Mouse (Mus musculus): ENCODE measurements around the gene Usp15. TPM values are rescaled to one million over a fixed set of nuclear protein-coding genes. Genes with fewer than 3 reads are reported as not detected.
A peak's percentile ranks its signal among the peaks of the same experiment; 100 is the strongest.

The Usp15 gene
- total RNA-seq, 2 experiments from 2014 or later = 90.2 to 97.7 TPM

DNA sequence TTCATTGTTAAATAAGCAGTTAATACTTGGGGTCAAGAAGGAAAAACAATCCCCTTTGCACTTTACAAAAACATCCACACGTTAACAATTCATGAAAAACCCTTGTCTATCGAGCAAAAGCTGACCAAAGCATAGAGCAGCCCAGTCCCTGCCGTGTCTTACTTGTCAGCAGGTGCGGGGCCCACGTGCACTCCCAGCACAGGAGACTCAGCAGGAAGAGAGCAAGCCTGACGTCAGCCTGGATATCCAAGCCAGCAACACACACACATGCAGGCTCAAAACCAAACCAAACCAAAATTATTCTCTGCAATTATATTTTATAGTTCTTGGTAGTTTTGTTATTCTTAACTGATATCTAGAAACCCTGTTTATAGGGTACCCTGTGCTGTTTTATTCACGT, 13.6 kb downstream of the Usp15 start:
- DNase-seq (ENCODE audit: extremely low spot score in 1 of 2, low spot score in 1 of 2) = no peak

DNA sequence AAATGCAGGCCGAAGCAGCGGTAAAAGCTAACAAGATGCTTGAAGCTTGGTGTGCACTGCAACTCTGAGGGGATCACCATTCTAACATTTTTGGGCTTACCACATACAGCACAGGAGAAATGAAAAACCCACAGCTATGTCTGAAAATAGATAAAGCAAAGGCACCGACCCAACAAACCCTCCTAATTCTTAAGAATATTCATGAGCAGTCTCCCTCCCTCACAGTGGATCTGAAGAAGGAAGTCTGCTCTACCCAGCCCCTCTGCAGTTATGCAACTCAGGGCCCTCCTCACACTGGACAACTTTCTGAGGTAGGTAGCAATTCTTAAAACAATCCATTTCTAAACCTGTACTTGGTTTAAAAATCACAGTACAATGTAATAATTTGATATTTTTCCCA, 14.4 kb downstream of the Usp15 start:
- DNase-seq (ENCODE audit: extremely low spot score in 1 of 2, low spot score in 1 of 2) = no peak

DNA sequence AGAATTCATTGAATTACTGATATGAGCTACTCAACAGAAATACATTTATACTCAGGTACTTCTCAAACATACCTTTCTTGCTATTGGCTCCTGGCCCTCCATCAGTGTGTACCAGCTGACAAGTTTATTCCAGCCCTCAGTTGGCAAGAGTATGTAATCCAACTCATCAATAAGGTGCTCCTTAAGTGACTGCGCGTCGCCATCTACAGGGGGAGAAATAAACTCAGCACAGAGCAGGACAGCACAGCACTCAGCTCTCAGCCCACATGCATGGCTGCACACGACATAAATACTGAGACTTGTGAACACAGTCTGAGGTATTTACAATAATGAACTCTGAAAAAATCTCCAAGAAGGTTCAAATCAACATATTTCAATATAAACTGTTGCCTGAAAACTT, 21.0 kb downstream of the Usp15 start:
- no peak for DNase-seq (ENCODE audit: extremely low spot score in 1 of 2, low spot score in 1 of 2)

DNA sequence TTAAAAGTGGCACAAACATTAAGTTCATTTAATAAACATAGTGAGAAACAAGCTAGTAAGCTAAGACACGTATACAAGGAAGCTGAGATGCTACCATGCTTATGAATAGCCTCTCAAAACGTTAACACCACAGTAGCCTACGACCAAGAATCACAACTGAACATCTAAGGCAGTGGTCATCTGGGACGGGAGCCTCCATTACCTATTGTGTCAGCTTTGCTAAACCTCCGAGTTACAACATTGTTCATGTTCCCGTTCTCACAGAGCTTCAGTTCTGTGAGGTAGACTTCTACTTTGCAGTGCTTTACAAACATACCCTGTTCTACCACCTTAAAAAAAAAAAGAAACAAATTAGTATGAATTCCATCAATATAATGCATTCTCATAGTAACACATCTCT, 25.9 kb downstream of the Usp15 start:
- DNase-seq (ENCODE audit: extremely low spot score in 1 of 2, low spot score in 1 of 2) = no peak

DNA sequence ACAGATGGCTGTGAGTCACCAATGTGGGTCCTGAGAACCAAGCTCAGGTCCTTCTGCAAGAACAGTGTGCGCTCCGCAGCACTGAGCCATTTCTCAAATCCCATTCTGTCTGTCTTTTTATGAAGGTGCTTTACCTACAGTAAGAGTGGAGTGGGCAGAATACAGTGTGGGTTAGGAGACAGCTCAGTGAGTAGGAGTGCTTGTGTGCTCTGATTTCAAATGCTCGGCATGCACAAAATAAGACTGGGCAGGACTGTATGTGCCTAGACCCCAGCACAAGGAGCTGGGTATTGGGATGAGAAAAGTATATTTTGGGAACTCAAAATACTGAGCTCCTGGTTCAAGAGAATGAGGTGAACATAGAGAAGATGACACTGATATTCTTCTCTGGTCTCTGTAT, 31.3 kb downstream of the Usp15 start:
- no peak for DNase-seq (ENCODE audit: extremely low spot score in 1 of 2, low spot score in 1 of 2)

DNA sequence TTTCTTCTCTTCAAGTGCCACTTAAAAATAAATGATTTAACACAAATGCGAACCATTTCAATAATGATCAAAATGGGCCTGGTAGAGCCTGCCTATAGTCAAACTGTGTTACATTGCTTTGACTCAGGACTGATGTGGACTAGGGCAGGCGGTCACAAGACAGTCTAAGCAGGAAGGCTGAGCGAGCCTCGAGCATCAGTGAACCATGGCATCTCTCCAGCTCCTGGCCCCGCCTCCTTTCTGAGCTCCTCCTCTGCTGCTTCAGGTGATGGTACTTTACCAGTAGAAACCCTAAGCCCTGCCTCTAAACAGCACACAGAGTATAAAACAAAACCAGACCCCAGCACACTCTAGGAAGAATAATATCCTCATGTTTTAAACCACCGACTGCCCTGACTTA, 36.3 kb downstream of the Usp15 start:
- DNase-seq (ENCODE audit: extremely low spot score in 1 of 2, low spot score in 1 of 2) = no peak

DNA sequence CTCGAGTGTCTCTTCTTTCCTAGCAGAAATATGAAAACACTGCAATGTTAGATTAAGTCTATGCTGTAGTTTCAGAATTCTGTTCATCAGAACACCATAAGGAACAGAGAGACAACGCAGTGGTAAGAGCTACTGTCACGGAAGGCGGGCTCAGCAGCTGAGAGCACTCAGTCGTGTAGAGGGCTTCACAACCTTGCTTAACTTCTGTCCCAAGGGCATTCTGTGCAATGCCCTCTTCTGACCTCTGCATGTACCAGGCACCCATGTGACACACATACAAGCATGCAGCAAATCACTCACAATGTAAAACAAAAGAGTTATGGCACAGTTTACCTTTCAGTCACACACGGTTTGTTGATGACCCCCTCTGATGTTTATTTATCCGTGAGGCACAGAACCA, 37.5 kb downstream of the Usp15 start:
- DNase-seq (ENCODE audit: extremely low spot score in 1 of 2, low spot score in 1 of 2) = no peak

DNA sequence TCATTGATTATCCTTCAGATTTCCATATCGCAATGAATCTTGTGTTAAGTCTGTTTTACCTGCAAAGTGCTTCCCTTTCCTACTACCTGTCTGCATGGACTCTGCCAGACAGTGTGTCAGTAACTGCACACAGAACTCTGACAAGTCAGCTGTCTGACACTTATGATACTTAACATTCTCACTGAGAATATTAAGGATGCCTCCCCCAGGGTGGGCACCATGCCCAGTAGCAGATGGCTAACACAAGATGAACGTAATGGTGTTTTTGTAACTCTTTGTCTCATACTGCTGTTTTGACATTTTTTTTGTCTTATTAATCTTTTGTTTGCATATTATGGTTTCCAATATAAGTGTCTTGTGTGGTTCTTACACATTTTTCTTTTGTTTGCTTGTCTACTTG, 40.4 kb downstream of the Usp15 start:
- peak in 1 of 2 experiments; percentile 55 for DNase-seq (ENCODE audit: extremely low spot score in 1 of 2, low spot score in 1 of 2)

DNA sequence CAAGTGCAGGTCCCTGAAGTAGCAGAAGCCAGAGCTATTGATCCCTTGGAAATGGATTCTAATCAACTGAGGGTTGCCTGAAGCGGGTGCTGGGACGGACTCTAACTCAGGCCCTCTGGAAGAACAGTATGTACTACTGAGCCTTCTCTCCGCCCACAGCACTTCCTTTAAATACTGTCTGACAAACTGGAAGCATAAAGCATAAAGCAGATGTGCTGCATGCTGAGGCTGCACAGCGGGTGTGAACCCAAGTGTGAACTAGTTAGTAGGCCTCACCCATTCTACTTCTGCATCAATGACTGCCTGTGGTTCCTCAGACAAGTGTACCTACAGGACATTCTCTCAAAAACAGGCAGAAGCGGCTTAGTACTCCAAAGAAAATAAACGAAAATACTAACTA, 41.0 kb downstream of the Usp15 start:
- DNase-seq (ENCODE audit: extremely low spot score in 1 of 2, low spot score in 1 of 2) = no peak

DNA sequence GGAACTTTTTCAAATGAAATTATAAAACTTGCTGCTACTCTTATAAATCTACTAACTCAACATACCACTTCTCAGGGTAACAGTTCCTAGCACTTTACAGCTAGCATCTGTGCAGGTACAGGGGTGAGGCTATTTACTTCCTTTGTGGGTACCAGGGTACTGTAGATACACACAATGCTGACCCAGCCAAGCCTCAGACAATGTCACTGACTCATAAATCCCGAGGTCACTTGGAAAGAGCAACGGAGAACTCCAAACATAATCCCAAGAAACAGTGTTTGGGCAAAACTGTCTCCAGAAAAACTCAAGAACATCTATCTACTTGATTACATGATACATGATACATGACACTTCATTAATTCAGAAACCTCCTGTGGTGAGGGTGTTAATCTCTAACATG, 43.5 kb downstream of the Usp15 start:
- no peak for DNase-seq (ENCODE audit: extremely low spot score in 1 of 2, low spot score in 1 of 2)

DNA sequence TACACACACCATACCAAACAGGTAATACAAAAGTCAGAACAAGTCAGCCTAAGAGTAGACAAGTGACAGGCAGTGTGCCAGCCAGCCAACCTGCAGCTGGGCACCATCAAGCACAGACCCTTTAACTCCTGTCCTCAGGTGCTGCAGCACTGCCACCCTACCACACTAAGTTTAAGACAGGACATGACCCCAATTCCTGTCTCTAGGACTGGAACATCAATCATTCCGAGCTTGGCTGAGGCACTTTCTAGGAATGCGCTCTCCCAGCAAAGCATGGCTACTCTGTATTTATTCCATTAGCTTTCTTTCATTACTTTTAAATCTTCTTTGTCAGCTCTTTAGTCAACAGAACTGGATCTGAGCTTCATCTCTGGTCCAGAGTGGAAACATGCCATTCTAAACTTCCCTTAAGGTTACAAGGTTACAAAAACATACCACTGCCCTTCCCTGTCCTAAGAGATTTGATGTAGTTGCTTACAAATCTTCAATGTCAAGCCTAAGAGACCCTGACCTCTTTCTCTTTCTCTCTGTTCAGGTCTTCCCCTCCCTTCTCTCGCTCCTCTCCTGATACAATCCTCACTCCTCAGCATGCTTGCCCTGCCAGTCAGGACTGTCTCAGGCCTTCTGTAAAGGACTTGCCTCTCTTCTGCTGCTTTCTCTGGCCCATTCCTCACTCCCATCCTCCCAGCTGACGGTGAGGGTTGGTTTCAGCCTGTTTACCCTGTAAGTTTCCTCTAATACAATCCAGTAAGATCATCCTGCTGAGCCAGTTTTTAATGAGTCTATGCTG, 48.6 kb downstream of the Usp15 start:
- DNase-seq (ENCODE audit: extremely low spot score in 1 of 2, low spot score in 1 of 2) = no peak

DNA sequence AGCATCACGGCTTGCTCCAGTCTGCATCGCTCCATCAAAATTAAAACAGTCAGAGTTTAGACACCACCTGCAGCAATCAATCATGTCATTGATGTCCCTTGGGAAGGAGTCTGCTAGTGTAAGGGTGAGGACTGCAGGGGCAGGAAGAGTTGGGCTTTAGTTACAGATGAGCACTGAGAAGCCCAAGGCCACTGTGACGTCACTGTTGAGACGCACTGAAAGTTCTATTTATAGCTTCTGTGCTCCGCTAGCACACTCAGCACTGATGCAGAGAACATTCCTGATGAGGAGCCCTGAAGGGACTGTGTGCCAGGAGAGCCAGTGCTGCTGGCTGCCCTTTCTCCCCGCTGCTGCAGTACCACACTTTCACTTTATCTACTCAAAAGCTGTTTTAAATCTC, 49.6 kb downstream of the Usp15 start:
- no peak for DNase-seq (ENCODE audit: extremely low spot score in 1 of 2, low spot score in 1 of 2)

DNA sequence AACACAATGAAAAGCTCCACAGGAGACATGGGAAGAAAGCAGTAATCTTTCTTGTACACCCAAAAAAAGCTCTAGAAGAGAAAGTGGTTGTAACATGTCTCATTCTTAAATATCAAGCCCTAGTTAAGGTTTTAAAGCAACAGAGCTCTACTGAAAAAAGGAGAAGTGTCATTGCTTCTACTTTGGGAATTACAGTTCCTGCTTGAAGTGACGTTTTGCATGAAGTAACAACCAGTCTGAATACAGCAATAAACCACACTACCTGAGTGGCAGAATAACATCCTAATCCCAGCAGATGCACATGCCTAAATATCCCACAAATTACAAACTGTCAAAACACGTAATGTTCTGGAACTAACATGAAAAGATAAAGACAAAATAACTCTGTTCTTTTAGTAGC, 50.4 kb downstream of the Usp15 start:
- DNase-seq (ENCODE audit: extremely low spot score in 1 of 2, low spot score in 1 of 2) = no peak

DNA sequence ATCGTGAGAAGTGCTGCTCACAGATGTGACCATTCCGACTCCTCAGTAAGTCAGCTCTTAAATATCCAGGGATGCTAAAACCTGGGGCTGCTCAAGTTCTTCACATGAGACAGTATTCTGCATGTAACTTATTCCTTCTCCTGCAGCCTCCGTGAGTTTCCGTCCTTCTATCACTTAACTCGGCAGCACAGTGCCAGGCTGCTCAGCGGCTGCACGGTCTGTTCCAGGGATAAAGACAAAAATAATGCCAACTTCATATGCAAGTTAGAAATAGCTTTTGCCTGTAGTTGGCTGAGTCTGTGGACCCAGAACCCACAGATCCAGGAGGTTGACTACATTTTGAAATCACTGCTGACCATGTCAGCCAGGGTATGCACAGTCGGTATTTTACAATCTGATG, 52.5 kb downstream of the Usp15 start:
- no peak for DNase-seq (ENCODE audit: extremely low spot score in 1 of 2, low spot score in 1 of 2)

DNA sequence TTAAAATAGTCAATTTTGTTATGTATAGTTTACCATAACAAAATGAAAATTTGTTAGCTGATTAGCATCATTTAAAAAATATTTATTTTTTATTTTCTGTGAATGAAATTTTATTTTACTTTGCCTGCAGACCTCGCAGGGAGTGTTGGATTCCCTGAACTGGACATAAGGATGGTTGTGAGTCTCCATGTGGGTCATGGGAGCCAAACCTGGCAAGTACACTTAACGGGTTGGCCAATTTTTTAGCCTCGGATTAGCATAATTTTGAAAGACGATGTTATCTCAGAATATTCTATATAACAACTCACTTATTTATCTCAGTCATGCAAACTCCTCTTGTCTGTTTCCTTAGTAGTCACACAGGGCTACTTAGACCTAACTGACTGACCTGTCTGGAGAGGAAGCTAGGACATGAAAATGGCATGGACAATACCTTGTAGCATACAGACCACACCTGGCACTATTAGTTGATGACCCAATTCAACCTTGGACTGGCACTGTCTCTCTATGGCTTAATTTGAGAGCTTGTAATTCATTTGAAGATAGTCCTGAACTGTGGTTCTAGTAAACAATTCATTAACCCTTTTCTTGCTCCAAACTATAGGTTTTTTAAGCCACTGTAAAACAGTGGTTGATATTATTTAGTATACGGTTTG, 54.3 kb downstream of the Usp15 start:
- no peak for DNase-seq (ENCODE audit: extremely low spot score in 1 of 2, low spot score in 1 of 2)

DNA sequence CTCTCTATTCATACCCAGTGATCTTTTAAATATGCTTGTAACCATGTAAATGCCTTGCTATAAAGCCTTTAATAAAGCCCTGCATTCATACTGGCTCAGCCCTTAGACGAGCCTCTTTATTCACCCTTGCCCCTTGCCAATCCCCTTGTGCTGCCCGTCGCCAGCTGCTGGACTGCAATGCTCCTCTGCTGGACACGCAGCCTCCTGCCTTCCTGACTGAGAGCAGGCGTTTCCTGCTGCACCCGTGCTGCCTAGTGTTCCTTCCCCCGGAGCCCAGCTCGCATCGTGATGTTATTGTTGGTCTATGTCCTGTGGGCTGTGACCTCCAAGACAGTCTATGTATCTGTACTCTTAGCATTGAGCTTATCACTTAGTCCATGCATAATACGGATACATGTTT, 61.0 kb downstream of the Usp15 start:
- peak in 1 of 2 experiments; percentile 7 for DNase-seq (ENCODE audit: extremely low spot score in 1 of 2, low spot score in 1 of 2)

DNA sequence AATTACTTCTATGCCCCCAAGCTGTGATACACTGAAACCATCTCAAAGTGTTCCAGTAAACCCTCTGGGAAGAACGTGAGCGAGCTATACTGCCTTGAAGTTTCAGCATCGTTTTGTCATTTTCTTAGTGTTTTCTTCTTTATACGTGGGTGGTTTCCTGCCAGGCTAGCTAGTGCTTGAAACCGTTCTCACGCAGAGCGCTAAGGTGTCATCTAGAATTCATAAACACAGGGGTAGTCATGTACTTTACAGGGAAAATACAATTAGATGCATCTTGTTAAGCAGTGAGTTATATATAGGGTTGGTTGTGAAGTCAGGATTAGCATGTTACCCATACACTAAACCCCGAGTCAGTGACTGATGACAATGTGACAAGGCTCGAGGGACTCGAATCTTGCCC, 65.3 kb downstream of the Usp15 start:
- DNase-seq (ENCODE audit: extremely low spot score in 1 of 2, low spot score in 1 of 2) = peak in 1 of 2 experiments; percentile 0

DNA sequence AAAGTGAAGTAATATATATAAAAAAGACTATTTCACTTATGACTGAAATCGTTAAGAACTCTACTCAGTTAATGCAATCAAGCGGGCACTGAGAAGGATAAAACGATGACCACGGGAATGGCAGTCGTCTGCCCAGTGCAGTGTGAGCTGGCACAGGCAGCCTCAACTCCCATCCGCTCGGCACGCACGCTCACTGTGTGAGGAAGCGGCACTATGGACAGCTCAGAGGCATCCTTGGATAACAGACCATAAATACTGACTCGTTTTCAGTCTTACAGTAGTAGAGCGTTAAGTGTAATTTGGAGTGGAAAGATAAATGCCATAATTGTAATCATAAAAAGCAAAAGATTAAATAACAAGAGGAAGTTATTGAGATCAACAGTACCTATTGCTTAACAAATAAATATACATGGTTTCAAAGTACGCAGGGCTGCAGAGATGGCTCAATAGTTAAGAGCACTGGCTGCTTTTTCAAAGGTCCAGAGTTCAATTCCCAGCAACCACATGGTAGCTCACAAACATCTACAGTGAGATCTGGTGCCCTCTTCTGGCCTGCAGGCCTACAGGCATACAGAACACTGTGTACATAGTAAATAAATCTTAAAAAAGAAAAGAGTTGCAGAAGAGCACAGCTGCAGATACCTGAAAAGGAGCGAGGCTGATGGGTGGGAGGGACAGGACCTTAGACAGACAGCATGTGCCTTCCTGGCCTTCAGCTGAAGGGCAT, 76.0 kb downstream of the Usp15 start:
- DNase-seq (ENCODE audit: extremely low spot score in 1 of 2, low spot score in 1 of 2) = no peak

DNA sequence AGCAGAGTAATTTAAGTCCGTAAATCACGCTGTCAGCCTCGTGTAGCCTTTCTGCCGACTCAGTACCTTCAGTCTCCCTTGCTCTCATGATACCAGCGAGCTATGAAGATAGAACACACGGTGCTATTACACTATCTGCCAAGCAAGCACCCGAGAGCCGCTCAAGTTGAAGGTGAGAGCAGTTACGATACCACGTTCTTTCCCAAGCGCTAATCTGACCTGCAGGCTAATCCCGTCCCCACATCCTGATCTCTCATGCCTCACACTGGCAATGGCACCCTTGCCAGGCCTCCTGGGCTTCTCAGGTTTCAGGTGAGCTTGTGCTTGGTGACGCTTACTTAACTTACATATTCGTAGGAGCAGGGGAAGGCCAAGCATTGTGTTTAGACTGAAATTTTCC, 79.9 kb downstream of the Usp15 start:
- DNase-seq (ENCODE audit: extremely low spot score in 1 of 2, low spot score in 1 of 2) = no peak

DNA sequence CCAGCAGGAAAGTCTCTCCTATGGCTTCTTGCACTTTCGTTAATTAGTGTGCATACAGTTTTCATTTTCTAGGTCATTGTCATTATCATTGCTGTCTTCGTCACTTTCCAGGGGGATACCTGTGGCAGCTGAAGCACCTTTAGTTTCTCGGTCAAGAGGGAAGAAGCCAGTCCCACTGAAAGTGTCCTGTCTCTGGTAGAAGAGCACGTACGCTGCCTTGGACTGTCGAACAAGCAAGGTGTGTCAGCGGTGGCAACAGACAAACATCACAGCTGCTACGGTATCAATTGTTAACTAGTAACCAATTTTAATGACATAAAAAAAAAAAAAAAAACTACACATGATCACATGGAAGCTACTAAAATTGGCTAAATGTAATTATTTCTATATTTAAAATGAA, 83.3 kb downstream of the Usp15 start:
- DNase-seq (ENCODE audit: extremely low spot score in 1 of 2, low spot score in 1 of 2) = no peak

DNA sequence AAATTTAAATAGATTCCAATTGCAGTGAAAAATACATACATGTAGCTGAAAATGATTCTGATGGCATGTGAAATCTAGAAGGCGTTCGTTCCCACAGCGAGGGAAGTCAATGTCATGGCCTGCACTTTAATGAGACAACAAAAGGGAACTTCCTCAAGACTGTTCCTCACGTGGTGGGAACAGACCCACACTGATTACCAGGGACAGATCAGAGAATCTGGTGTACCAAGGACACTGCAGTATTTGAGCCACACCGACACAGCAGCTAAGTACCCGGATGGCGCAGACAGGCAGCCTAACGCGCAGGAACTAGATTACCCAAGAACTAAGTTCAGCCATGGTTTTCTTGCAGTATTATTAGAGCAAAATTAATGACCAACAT, 84.0 kb downstream of the Usp15 start:
- DNase-seq (ENCODE audit: extremely low spot score in 1 of 2, low spot score in 1 of 2) = no peak

Measured in layer of hippocampus, postnatal 25 days (tissue).